Mouse (Mus musculus): ENCODE data around the gene Fshb. TPM values are rescaled to one million over a fixed set of nuclear protein-coding genes. Genes with fewer than 3 reads are reported as not detected.

Gene Fshb
- polyA plus RNA-seq, 2 experiments, result not detected

GRCm38 (mm10) chr2:107040816-107041215 is 18.6 kb downstream of the Fshb start:
- 81% methylated on average over 4 of the region's 4 CpGs for WGBS
- Histone ChIP-seq H3K9me3 (ENCODE audit: control insufficient read depth, low read length) (no peaks in the 10 kb centered on the region), H3K27me3 (ENCODE audit: control insufficient read depth, insufficient read depth, low read length) (no peaks in the 10 kb centered on the region), H3K4me3 (replicated peaks; ENCODE audit: low read length) (no peak overlapping the region), H3K9ac (ENCODE audit: low read depth, low read length, severe bottlenecking) (no peak overlapping the region), H3K36me3 (ENCODE audit: control insufficient read depth, insufficient read depth, low read length) (no peaks in the 10 kb centered on the region), H3K27ac (replicated peaks; ENCODE audit: low read depth, low read length) (no peak overlapping the region), H3K4me2 (replicated peaks; ENCODE audit: low read depth, low read length, severe bottlenecking) (no peak overlapping the region), H3K4me1 (ENCODE audit: control insufficient read depth, insufficient read depth, low read length) (no peaks in the 10 kb centered on the region)
- ATAC-seq (ENCODE audit: low FRiP score, low read depth) (no peak), DNase-seq (ENCODE audit: low spot score) (no peak)
- no peak for TF ChIP-seq POLR2A (IDR thresholded peaks at IDR 0.05; ENCODE audit: borderline replicate concordance, extremely low read depth, insufficient read depth, insufficient read length)

GRCm38 (mm10) chr2:107035980-107036379 is 23.5 kb downstream of the Fshb start:
- TF ChIP-seq POLR2A (IDR thresholded peaks at IDR 0.05; ENCODE audit: borderline replicate concordance, extremely low read depth, insufficient read depth, insufficient read length), result no peak
- WGBS, result 88% methylated on average over 2 of the region's 2 CpGs
- Histone ChIP-seq H3K27me3 (ENCODE audit: control insufficient read depth, insufficient read depth, low read length) (no peaks in the 10 kb centered on the region), H3K9me3 (ENCODE audit: control insufficient read depth, low read length) (no peaks in the 10 kb centered on the region), H3K36me3 (ENCODE audit: control insufficient read depth, insufficient read depth, low read length) (no peaks in the 10 kb centered on the region), H3K9ac (ENCODE audit: low read depth, low read length, severe bottlenecking) (no peak overlapping the region), H3K4me2 (replicated peaks; ENCODE audit: low read depth, low read length, severe bottlenecking) (no peak overlapping the region), H3K4me1 (ENCODE audit: control insufficient read depth, insufficient read depth, low read length) (no peaks in the 10 kb centered on the region), H3K27ac (replicated peaks; ENCODE audit: low read depth, low read length) (no peak overlapping the region), H3K4me3 (replicated peaks; ENCODE audit: low read length) (no peak overlapping the region)
- ATAC-seq (ENCODE audit: low FRiP score, low read depth), result no peak
- DNase-seq (ENCODE audit: low spot score), result no peak

- Histone ChIP-seq H3K27ac (replicated peaks; ENCODE audit: low read depth, low read length) (no peak overlapping the region), H3K4me1 (ENCODE audit: control insufficient read depth, insufficient read depth, low read length) (no peaks in the 10 kb centered on the region), H3K4me3 (replicated peaks; ENCODE audit: low read length) (no peak overlapping the region), H3K9ac (ENCODE audit: low read depth, low read length, severe bottlenecking) (no peak overlapping the region), H3K9me3 (ENCODE audit: control insufficient read depth, low read length) (no peaks in the 10 kb centered on the region), H3K4me2 (replicated peaks; ENCODE audit: low read depth, low read length, severe bottlenecking) (no peak overlapping the region), H3K36me3 (ENCODE audit: control insufficient read depth, insufficient read depth, low read length) (no peaks in the 10 kb centered on the region), H3K27me3 (ENCODE audit: control insufficient read depth, insufficient read depth, low read length) (no peaks in the 10 kb centered on the region)
- WGBS, result 76% methylated on average over 4 of the region's 4 CpGs
- no peak for ATAC-seq (ENCODE audit: low FRiP score, low read depth)
- TF ChIP-seq POLR2A (IDR thresholded peaks at IDR 0.05; ENCODE audit: borderline replicate concordance, extremely low read depth, insufficient read depth, insufficient read length), result no peak
- DNase-seq (ENCODE audit: low spot score), result no peak
Observed at GRCm38 (mm10) chr2:107024694-107025093, 34.8 kb downstream of the Fshb start.

GRCm38 (mm10) chr2:107022713-107023112 is 36.7 kb downstream of the Fshb start:
- H3K4me3 ChIP-seq (replicated peaks; ENCODE audit: low read length), result no peak overlapping the region
- no peaks in the 10 kb centered on the region for H3K4me1 ChIP-seq (ENCODE audit: control insufficient read depth, insufficient read depth, low read length)
- H3K9ac ChIP-seq (ENCODE audit: low read depth, low read length, severe bottlenecking), result no peak overlapping the region
- no peak for TF ChIP-seq POLR2A (IDR thresholded peaks at IDR 0.05; ENCODE audit: borderline replicate concordance, extremely low read depth, insufficient read depth, insufficient read length)
- DNase-seq (ENCODE audit: low spot score), result no peak
- WGBS, result 94% methylated on average over 5 of the region's 5 CpGs
- no peak overlapping the region for H3K4me2 ChIP-seq (replicated peaks; ENCODE audit: low read depth, low read length, severe bottlenecking)
- H3K9me3 ChIP-seq (ENCODE audit: control insufficient read depth, low read length), result no peaks in the 10 kb centered on the region
- no peaks in the 10 kb centered on the region for H3K36me3 ChIP-seq (ENCODE audit: control insufficient read depth, insufficient read depth, low read length)
- no peak for ATAC-seq (ENCODE audit: low FRiP score, low read depth)
- no peaks in the 10 kb centered on the region for H3K27me3 ChIP-seq (ENCODE audit: control insufficient read depth, insufficient read depth, low read length)
- H3K27ac ChIP-seq (replicated peaks; ENCODE audit: low read depth, low read length), result no peak overlapping the region

DNA sequence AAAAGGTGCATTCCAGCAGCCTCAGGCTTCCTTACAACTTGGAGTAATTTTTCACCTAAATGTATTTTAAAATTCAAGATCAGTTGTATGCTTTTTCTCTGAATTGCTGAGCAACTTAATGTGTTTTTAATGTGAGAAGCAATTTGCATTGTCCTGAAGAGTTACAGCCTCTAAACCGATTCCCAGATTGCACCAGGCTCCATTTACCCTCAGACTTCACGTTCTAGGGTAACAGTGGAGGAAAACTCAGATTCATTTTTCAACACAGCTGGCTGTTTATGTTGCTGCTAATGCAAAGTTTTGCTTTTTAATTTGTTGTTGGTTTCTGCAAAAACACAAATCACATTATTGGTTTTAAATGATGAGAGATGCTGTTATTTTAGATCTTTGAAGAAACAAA is 40.1 kb downstream of the Fshb start:
- H3K9ac ChIP-seq (ENCODE audit: low read depth, low read length, severe bottlenecking), result no peak overlapping the region
- H3K4me2 ChIP-seq (replicated peaks; ENCODE audit: low read depth, low read length, severe bottlenecking), result no peak overlapping the region
- no peaks in the 10 kb centered on the region for H3K36me3 ChIP-seq (ENCODE audit: control insufficient read depth, insufficient read depth, low read length)
- no peaks in the 10 kb centered on the region for H3K27me3 ChIP-seq (ENCODE audit: control insufficient read depth, insufficient read depth, low read length)
- H3K27ac ChIP-seq (replicated peaks; ENCODE audit: low read depth, low read length), result no peak overlapping the region
- ATAC-seq (ENCODE audit: low FRiP score, low read depth) (no peak), DNase-seq (ENCODE audit: low spot score) (no peak)
- 56% methylated on average over 2 of the region's 2 CpGs for WGBS
- no peaks in the 10 kb centered on the region for H3K4me1 ChIP-seq (ENCODE audit: control insufficient read depth, insufficient read depth, low read length)
- no peaks in the 10 kb centered on the region for H3K9me3 ChIP-seq (ENCODE audit: control insufficient read depth, low read length)
- TF ChIP-seq POLR2A (IDR thresholded peaks at IDR 0.05; ENCODE audit: borderline replicate concordance, extremely low read depth, insufficient read depth, insufficient read length), result no peak
- H3K4me3 ChIP-seq (replicated peaks; ENCODE audit: low read length), result no peak overlapping the region

- no peak for TF ChIP-seq POLR2A (IDR thresholded peaks at IDR 0.05; ENCODE audit: borderline replicate concordance, extremely low read depth, insufficient read depth, insufficient read length)
- Histone ChIP-seq H3K4me3 (replicated peaks; ENCODE audit: low read length) (no peak overlapping the region), H3K4me1 (ENCODE audit: control insufficient read depth, insufficient read depth, low read length) (no peaks in the 10 kb centered on the region), H3K36me3 (ENCODE audit: control insufficient read depth, insufficient read depth, low read length) (no peaks in the 10 kb centered on the region), H3K9ac (ENCODE audit: low read depth, low read length, severe bottlenecking) (no peak overlapping the region), H3K4me2 (replicated peaks; ENCODE audit: low read depth, low read length, severe bottlenecking) (no peak overlapping the region), H3K9me3 (ENCODE audit: control insufficient read depth, low read length) (no peaks in the 10 kb centered on the region), H3K27ac (replicated peaks; ENCODE audit: low read depth, low read length) (no peak overlapping the region), H3K27me3 (ENCODE audit: control insufficient read depth, insufficient read depth, low read length) (no peaks in the 10 kb centered on the region)
- WGBS, result 77% methylated on average over 4 of the region's 4 CpGs
- DNase-seq (ENCODE audit: low spot score), result no peak
- ATAC-seq (ENCODE audit: low FRiP score, low read depth), result no peak
Observed at GRCm38 (mm10) chr2:107013161-107013560, 46.3 kb downstream of the Fshb start.

Data from limb, embryonic 14.5 days (tissue).